Comparison of ENCODE assay signal across 8 mouse cellular contexts in the genomic region with DNA sequence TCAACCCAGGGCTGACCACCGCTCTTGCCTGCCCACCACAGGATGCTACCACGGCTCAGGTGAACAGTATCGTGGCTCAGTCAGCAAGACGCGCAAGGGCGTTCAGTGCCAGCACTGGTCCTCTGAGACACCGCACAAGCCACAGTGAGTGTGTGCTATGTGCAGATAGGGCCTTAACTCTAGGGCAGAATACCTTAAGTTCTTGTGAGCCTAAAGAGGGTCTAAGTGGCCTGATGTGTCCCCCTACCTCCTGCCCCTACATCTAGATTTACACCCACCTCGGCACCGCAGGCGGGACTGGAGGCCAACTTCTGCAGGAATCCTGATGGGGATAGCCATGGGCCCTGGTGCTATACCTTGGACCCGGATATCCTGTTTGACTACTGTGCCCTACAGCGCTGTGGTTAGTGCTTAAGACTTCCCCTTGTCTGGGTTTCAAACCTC. TPM values are rescaled to one million over a fixed set of nuclear protein-coding genes. Genes with fewer than 3 reads are reported as not detected.
A peak's percentile ranks its signal among the peaks of the same experiment; 100 is the strongest.
DNase-seq lines count a peak whose midpoint lies in the region; ATAC-seq and TF ChIP-seq lines count a peak whose summit lies in the region.

Gene Rnf123 (minus strand): TSS at position 359 of the 444 bp plus-strand sequence.

- no peak within 1 kb of the TSS for H3K4me3 ChIP-seq in neural tube, embryonic 11.5 days (ENCODE audit: low read depth, low read length)
- H3K4me3 ChIP-seq in cortical plate, adult 2 months (ENCODE audit: insufficient read depth, low read length): no peak within 1 kb of the TSS
- peak within 1 kb of the TSS; percentile 21; the same call in 1 of the 2 replicates for H3K4me3 ChIP-seq in heart, embryonic 11.5 days (ENCODE audit: low read depth, low read length)
- no peak within 1 kb of the TSS for H3K4me3 ChIP-seq in midbrain, embryonic 14.5 days (replicated peaks; ENCODE audit: low read depth, low read length)

- H3K27ac ChIP-seq in neural tube, embryonic 11.5 days (ENCODE audit: low read depth, low read length): no peak within 1 kb of the TSS
- no peak within 1 kb of the TSS for H3K27ac ChIP-seq in cortical plate, adult 2 months (ENCODE audit: insufficient read depth, low read length)
- H3K27ac ChIP-seq in heart, embryonic 11.5 days (ENCODE audit: low read depth, low read length): peak within 1 kb of the TSS; percentile 70
- no peak within 1 kb of the TSS for H3K27ac ChIP-seq in midbrain, embryonic 14.5 days (replicated peaks; ENCODE audit: low read depth, low read length)

- 36% methylated on average over 12 of the region's 12 CpGs for WGBS in neural tube, embryonic 11.5 days
- 27% methylated on average over 12 of the region's 12 CpGs for WGBS in heart, embryonic 11.5 days (ENCODE audit: insufficient replicate concordance)
- 40% methylated on average over 12 of the region's 12 CpGs for WGBS in midbrain, embryonic 14.5 days

- TF ChIP-seq POLR2A in cortical plate, adult 2 months (IDR thresholded peaks at IDR 0.05; ENCODE audit: extremely low read depth, insufficient read depth, low read length): no peak

- no peak for TF ChIP-seq CTCF in cortical plate, adult 2 months (IDR thresholded peaks at IDR 0.05; ENCODE audit: extremely low read depth, insufficient read depth, low read length)

- DNase-seq in neural tube, embryonic 11.5 days (ENCODE audit: low spot score): no peak
- no peak for DNase-seq in neural tube, embryonic 10.5 days (ENCODE audit: extremely low spot score, low spot score)
- DNase-seq in layer of hippocampus, postnatal 36 days: no peak
- no peak for DNase-seq in midbrain, embryonic 14.5 days
- DNase-seq in cerebellum, adult 9-11 months: no peak
- DNase-seq in cerebellum, adult 18-20 months: no peak

- H3K4me1 ChIP-seq in neural tube, embryonic 11.5 days (ENCODE audit: control insufficient read depth, insufficient read depth, low read length): peaks cover 7% of the 10 kb centered on the region; the same call in 1 of the 2 replicates
- H3K4me1 ChIP-seq in cortical plate, adult 2 months (ENCODE audit: control insufficient read depth, insufficient read depth, low read length): no peaks in the 10 kb centered on the region
- H3K4me1 ChIP-seq in heart, embryonic 11.5 days (ENCODE audit: control insufficient read depth, insufficient read depth, low read length): peaks cover 13% of the 10 kb centered on the region; the same call in 1 of the 2 replicates
- H3K4me1 ChIP-seq in midbrain, embryonic 14.5 days (ENCODE audit: control insufficient read depth, insufficient read depth, low read length): peaks cover 12% of the 10 kb centered on the region

- no peaks in the 10 kb centered on the region for H3K9me3 ChIP-seq in neural tube, embryonic 11.5 days (ENCODE audit: control insufficient read depth, low read length)
- no peaks in the 10 kb centered on the region for H3K9me3 ChIP-seq in heart, embryonic 11.5 days (replicated peaks; ENCODE audit: control insufficient read depth, low read length)
- H3K9me3 ChIP-seq in midbrain, embryonic 14.5 days (ENCODE audit: control insufficient read depth, low read length): no peaks in the 10 kb centered on the region

- peaks cover 33% of the 10 kb centered on the region for H3K27me3 ChIP-seq in neural tube, embryonic 11.5 days (ENCODE audit: control insufficient read depth, insufficient read depth, low read length)
- H3K27me3 ChIP-seq in heart, embryonic 11.5 days (ENCODE audit: control insufficient read depth, insufficient read depth, low read length): peaks cover 38% of the 10 kb centered on the region
- peaks cover 23% of the 10 kb centered on the region for H3K27me3 ChIP-seq in midbrain, embryonic 14.5 days (ENCODE audit: control insufficient read depth, insufficient read depth, low read length)

- ATAC-seq in neural tube, embryonic 11.5 days (ENCODE audit: insufficient read depth, low FRiP score, low TSS enrichment): no peak
- no peak for ATAC-seq in heart, embryonic 11.5 days (replicated peaks; ENCODE audit: insufficient number of reproducible peaks, low FRiP score, low TSS enrichment)
- no peak for ATAC-seq in midbrain, embryonic 14.5 days (ENCODE audit: low FRiP score, low TSS enrichment)

- peaks cover 16% of the 10 kb centered on the region for H3K36me3 ChIP-seq in neural tube, embryonic 11.5 days (ENCODE audit: control insufficient read depth, insufficient read depth, low read length)
- H3K36me3 ChIP-seq in heart, embryonic 11.5 days (ENCODE audit: control insufficient read depth, insufficient read depth, low read length): peaks cover 28% of the 10 kb centered on the region
- H3K36me3 ChIP-seq in midbrain, embryonic 14.5 days (ENCODE audit: control insufficient read depth, insufficient read depth, low read length): peaks cover 40% of the 10 kb centered on the region

- H3K4me2 ChIP-seq in neural tube, embryonic 11.5 days (ENCODE audit: low read depth): no peak within 1 kb of the TSS
- peak within 1 kb of the TSS; percentile 48 for H3K4me2 ChIP-seq in heart, embryonic 11.5 days
- H3K4me2 ChIP-seq in midbrain, embryonic 14.5 days (ENCODE audit: low read length): peak within 1 kb of the TSS; percentile 29; the same call in 1 of the 2 replicates

- H3K9ac ChIP-seq in neural tube, embryonic 11.5 days (ENCODE audit: low read length): no peak within 1 kb of the TSS
- H3K9ac ChIP-seq in heart, embryonic 11.5 days (ENCODE audit: low read depth, low read length): peak within 1 kb of the TSS; percentile 28; the same call in 1 of the 2 replicates
- H3K9ac ChIP-seq in midbrain, embryonic 14.5 days (replicated peaks; ENCODE audit: low read length): peak within 1 kb of the TSS; percentile 12; the same call in 1 of the 2 replicates

RNA-seq across cellular contexts. Expression of gene Rnf123, which starts in this region (rescaled TPM):
- polyA plus RNA-seq in neural tube, embryonic 11.5 days (2014; fragmentation: Nextera tagmentation; extraction: Ambion mirVana): 31.6 and 35.9 TPM in 2 replicates
- polyA plus RNA-seq in cortical plate, adult 2 months (2012; rRNA removed): 76.2 and 82.3 TPM in 2 replicates
- 23.4 and 27.2 TPM in 2 replicates for polyA plus RNA-seq in heart, embryonic 11.5 days (2014; fragmentation: Nextera tagmentation; extraction: Ambion mirVana)
- total RNA-seq in layer of hippocampus, postnatal 36 days (2021): 100 to 1,000 TPM; 104 to 110 TPM
- polyA plus RNA-seq in midbrain, embryonic 14.5 days (2014; fragmentation: Nextera tagmentation; extraction: Ambion mirVana): 54.8 and 56.2 TPM in 2 replicates
